Mouse (Mus musculus) urinary bladder, adult 18-20 months (tissue): Measurements from ENCODE around the gene Tyw3.
A peak's percentile ranks its signal among the peaks of the same experiment; 100 is the strongest.
"Not testable (repeated sequence)": the region's sequence is repeated elsewhere in the genome, so short reads cannot be mapped to it uniquely, and the experiment has no call there.

ENCODE experiments used
- DNase-seq, 2 experiments: peaks; one replicate each; pipeline ENCODE4 v3.0.0; 2022; ENCODE audit warnings: low spot score in 2 of 2, mixed read lengths in 2 of 2

Tyw3 gene

DNA sequence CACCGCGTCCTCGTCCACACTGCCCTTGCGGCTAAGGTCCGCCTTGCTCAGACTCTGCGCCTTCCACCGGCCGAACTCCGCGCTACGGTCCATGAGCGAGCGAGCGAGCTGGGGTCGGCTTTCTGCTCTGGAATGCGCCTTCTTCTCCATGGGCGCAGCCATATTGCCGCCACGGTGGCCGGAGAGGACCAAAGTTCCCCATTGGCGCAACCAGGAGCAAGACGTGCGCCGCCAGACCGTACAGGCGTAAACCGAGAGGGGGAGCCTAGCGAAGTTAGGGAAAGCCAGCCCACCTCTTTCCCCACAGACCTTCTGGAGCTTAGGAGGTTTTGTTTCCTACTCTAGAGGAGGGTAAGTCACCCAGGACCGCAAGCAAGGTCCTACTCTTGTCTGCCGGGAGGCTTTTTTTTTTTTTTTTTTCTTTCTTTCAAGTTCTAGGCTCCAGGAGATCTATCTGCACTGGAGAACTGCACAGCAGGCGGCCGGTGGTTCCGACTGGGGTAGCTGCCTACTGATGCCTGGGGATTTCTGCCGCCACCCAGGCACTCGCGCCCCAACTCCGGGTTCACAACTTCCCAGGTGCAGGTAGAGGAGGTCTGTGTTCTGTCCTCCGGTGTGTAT is at the start of gene Tyw3:
TSS of gene Tyw3 (minus strand) at position 171 of the 621 bp plus-strand sequence.
- DNase-seq: peak; percentile 95 to 99

DNA sequence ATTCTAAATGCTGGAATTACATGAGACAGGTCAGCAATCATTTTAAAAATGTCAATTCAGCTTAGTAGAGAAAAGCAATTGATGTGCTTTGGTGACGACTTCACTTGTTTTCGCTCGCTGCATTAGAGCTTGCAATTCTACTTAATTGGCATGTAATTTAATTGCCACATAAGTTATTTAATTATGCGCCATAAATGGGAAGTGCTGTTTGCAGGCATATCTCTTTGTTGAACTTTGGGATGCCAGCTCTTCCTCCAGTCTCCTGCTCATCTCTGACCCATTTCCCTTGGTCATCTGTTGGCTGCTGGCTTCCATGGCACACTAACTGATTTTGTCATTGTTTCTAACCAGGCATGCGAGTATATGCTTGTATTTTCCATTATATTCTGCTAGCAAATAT is 36.2 kb upstream of the Tyw3 start:
- DNase-seq: no peak

GRCm38 (mm10) chr3:154631281-154631680 is 34.4 kb upstream of the Tyw3 start:
- not testable (repeated sequence) for DNase-seq

DNA sequence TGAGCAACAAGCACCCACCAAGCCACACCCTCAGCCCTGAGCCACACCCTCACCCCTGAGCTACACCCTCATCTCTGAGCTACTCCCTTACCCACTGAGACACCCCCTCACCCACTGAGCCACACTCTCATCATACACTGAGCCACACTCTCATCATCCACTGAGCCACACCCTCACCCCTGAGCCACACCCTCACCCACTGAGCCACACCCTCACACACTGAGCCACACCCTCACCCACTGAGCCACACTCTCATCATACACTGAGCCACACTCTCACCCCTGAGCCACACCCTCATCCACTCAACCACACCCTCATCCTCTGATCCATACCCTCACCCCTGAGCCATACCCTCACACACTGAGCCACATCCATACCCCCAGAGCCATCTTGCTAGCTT is 31.4 kb upstream of the Tyw3 start:
- no peak for DNase-seq

- no peak for DNase-seq
These were observed 19.2 kb upstream of the Tyw3 start for GRCm38 (mm10) chr3:154616106-154616505.

GRCm38 (mm10) chr3:154615304-154615703 is 18.4 kb upstream of the Tyw3 start:
- no peak for DNase-seq

DNA sequence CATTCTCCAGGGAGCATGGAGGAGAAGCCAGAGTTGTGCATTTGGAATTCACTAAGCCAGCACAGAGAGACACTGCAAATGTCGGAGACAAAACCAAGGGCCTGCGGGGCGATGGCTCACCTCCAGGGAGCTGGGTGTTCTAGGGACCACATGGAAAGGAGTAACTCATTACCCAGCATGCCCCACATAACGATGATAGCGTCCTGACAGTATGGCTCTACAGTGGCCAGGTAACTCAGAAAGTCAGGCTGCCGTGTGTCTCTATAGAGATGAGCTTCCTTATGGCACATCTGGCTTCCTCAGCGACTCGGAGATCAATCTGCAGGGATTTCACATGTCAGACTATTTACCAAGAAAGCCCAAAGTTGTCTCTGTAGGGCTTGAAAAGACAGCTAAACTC is 17.9 kb upstream of the Tyw3 start:
- no peak for DNase-seq

DNA sequence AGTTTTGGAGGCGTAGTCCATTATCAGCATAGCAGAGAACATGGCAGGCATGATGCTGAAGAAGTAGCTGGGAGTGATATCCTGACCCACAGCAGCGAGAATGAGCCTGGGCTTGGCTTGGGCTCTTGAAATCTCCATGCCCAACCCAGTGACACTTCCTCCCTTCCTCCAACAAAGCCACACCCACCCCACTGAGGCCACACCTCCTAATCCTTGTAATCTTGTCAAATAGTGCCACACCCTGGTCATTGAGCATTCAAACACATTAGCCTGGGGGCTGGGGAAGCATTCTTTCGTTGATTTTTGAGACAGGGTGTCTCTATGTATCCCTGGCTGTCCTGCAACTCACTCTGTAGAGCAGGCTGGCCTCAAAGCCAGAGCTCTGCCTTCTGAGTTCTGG is 15.0 kb upstream of the Tyw3 start:
- no peak for DNase-seq

- no peak for DNase-seq
These were observed 11.0 kb upstream of the Tyw3 start for GRCm38 (mm10) chr3:154607896-154608295.

- DNase-seq: no peak
These were observed 8.0 kb upstream of the Tyw3 start for GRCm38 (mm10) chr3:154604871-154605270.

DNA sequence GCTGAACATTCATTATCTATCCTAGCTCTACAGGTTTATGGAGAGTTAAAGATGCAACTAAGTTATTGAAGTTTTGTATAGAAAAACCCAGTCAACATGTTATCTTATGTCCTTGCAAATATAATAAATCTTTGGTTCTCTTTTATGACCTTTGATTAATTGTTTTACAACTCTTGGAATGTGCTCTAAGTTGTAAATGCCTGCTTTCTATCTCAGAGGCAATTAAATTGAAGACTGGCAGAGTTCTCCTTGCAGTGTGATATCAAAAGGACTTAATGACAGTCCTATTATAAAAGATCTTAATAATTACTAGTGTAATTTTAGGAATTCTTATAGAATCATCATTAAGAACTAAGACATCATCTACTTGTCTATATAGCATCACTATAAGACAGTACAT is 5.2 kb upstream of the Tyw3 start:
- DNase-seq: no peak

GRCm38 (mm10) chr3:154597561-154597960 is 657 bp upstream of the Tyw3 start:
- peak in 1 of 2 experiments; percentile 3 for DNase-seq

- peak; percentile 74 to 90 for DNase-seq
These were observed 393 bp downstream of the Tyw3 start, which contains the start of gene Cryz for GRCm38 (mm10) chr3:154596488-154596933. Gene Cryz (plus strand): TSS chr3:154596711.

GRCm38 (mm10) chr3:154594156-154594555 is 2.7 kb downstream of the Tyw3 start:
- no peak for DNase-seq

GRCm38 (mm10) chr3:154593596-154593995 is 3.3 kb downstream of the Tyw3 start:
- DNase-seq: no peak

DNA sequence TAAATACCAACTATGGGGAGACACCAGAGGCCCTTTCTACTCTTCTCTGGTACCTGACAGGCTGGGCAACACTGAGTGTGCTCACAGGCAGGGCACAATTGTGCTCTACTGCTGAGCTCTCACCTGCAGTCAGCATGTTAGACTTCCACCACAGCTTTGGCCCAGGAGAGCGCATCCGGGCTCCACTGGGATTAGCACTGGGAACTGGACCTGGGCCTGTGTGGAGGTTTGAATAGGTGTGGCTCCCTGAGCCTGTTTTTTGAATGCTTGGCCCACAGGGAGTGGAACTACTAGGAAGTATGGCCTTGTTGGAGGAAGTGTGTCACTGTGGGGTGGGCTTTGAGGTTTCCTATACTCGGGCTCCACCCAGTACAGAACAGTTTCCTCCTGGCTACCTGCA is 5.3 kb downstream of the Tyw3 start:
- DNase-seq: no peak

GRCm38 (mm10) chr3:154590971-154591370 is 5.9 kb downstream of the Tyw3 start:
- no peak for DNase-seq

- DNase-seq: no peak
These were observed 12.6 kb downstream of the Tyw3 start for GRCm38 (mm10) chr3:154584351-154584750.

GRCm38 (mm10) chr3:154577895-154578294 is 19.0 kb downstream of the Tyw3 start:
- DNase-seq: no peak

GRCm38 (mm10) chr3:154573666-154574065 is 23.2 kb downstream of the Tyw3 start:
- DNase-seq: no peak

GRCm38 (mm10) chr3:154572341-154572972 is 24.4 kb downstream of the Tyw3 start:
- DNase-seq: peak; percentile 20 to 35

DNA sequence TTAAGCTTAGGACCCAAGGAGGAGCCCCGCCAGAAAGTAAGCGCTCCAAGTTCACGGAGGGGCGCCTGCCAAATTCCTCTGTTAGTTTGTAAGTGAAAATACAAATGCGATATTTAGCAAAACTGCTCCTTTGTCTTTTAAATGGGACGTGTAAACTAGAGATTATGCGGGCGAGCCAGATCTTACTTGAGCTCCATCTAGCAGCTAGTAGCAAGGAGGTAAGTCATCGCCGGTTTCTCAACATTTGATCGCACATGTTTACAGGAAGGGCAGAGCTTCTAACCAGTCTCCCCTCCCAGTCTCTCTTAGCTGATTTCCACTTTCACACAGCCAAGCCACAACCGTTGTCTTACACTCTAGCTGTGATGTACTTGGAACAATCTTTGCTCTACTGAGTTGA is 26.1 kb downstream of the Tyw3 start:
- no peak for DNase-seq

- no peak for DNase-seq
These were observed 26.8 kb downstream of the Tyw3 start for GRCm38 (mm10) chr3:154570029-154570575.
